Mouse (Mus musculus) liver, embryonic 15.5 days (tissue): Measurements from ENCODE around the gene Zfand4. TPM values are rescaled to one million over a fixed set of nuclear protein-coding genes. Genes with fewer than 3 reads are reported as not detected.
A peak's percentile ranks its signal among the peaks of the same experiment; 100 is the strongest.
"Not testable (repeated sequence)": the region's sequence is repeated elsewhere in the genome, so short reads cannot be mapped to it uniquely, and the experiment has no call there.

Experiments used
- ATAC-seq: fragments of 200-750 bp; cut with Nextera tagmentation; 2 replicates; pipeline ENCODE4 v1.8.0; 2017; ENCODE audit warnings: moderate number of reproducible peaks, mild to moderate bottlenecking, moderate library complexity; ENCODE audit not compliant: insufficient read depth
- H3K27ac ChIP-seq: fragments of 300-500 bp; sonication (generic); replicated peaks from 2 replicates; pipeline ENCODE4 v1.5.1; 2015; ENCODE audit warnings: mild to moderate bottlenecking, inconsistent platforms
- H3K27me3 ChIP-seq: fragments of 300-500 bp; sonication (generic); 2 replicates; pipeline ENCODE4 v1.6.1; 2015; ENCODE audit warnings: mild to moderate bottlenecking, inconsistent platforms
- H3K36me3 ChIP-seq: fragments of 300-500 bp; sonication (generic); replicated peaks from 2 replicates; pipeline ENCODE4 v1.6.1; 2015; ENCODE audit warnings: moderate library complexity, mild to moderate bottlenecking, inconsistent platforms
- H3K4me1 ChIP-seq: fragments of 300-500 bp; sonication (generic); replicated peaks from 2 replicates; pipeline ENCODE4 v1.6.1; 2015; ENCODE audit warnings: inconsistent platforms
- H3K4me2 ChIP-seq: fragments of 300-500 bp; sonication (generic); 2 replicates; pipeline ENCODE4 v1.6.1; 2015; ENCODE audit warnings: moderate library complexity, mild to moderate bottlenecking, inconsistent platforms
- H3K4me3 ChIP-seq: fragments of 300-500 bp; sonication (generic); replicated peaks from 2 replicates; pipeline ENCODE4 v1.5.1; 2015; ENCODE audit warnings: mild to moderate bottlenecking, inconsistent platforms
- H3K9ac ChIP-seq: fragments of 300-500 bp; sonication (generic); 2 replicates; pipeline ENCODE4 v1.6.1; 2015; ENCODE audit warnings: moderate library complexity, mild to moderate bottlenecking, inconsistent platforms
- H3K9me3 ChIP-seq: fragments of 300-500 bp; sonication (generic); replicated peaks from 2 replicates; pipeline ENCODE4 v1.6.1; 2016; ENCODE audit warnings: inconsistent platforms
- WGBS: fragments of 180-500 bp; shearing (Covaris S2); methylation state at CpG from one replicate; pipeline ENCODE4 v1.1.7; 2015; ENCODE audit warnings: mixed read lengths; ENCODE audit not compliant: insufficient replicate concordance; 5-methylcytosine and 5-hydroxymethylcytosine counted together
- polyA plus RNA-seq: library from polyadenylated mRNA; unstranded; fragments of >200 nt; fragmentation: Nextera tagmentation; extraction: Ambion mirVana; gene quantifications from 2 replicates; pipeline ENCODE4 v1.2.1, GENCODE M21; 2015

Zfand4 gene
- 4.6 and 4.8 TPM in 2 replicates for polyA plus RNA-seq

- peak within 1 kb of the TSS; percentile 77 for H3K4me3 ChIP-seq
- H3K27me3 ChIP-seq, result no peaks in the 10 kb centered on the region
- WGBS, result under 1% methylated on average over 67 of the region's 67 CpGs
- no peaks in the 10 kb centered on the region for H3K9me3 ChIP-seq
- peak within 1 kb of the TSS; percentile 75 for H3K27ac ChIP-seq
- H3K4me1 ChIP-seq, result peaks cover 34% of the 10 kb centered on the region
- peak within 1 kb of the TSS; percentile 83 for H3K9ac ChIP-seq
- H3K36me3 ChIP-seq, result 0 out of 2 replicates have a peak, but pooled peaks cover 5% of the 10 kb centered on the region
- peak; percentile 96 for ATAC-seq
- H3K4me2 ChIP-seq, result peak within 1 kb of the TSS; percentile 90
Observed at GRCm38 (mm10) chr6:116264018-116264651, at the start of gene Zfand4. Gene Zfand4, plus strand, starts transcription at chr6:116264222.

GRCm38 (mm10) chr6:116227767-116228166 is 36.3 kb upstream of the Zfand4 start:
- ATAC-seq, result no peak
- Histone ChIP-seq H3K9ac (no peak overlapping the region), H3K27ac (peak overlapping the region; percentile 57; the same call in 1 of the 2 replicates), H3K27me3 (no peaks in the 10 kb centered on the region), H3K4me1 (peaks cover 13% of the 10 kb centered on the region), H3K36me3 (peaks cover 56% of the 10 kb centered on the region), H3K9me3 (no peaks in the 10 kb centered on the region), H3K4me3 (no peak overlapping the region), H3K4me2 (no peak overlapping the region)
- 50% methylated on average over 11 of the region's 11 CpGs for WGBS

- no peaks in the 10 kb centered on the region for H3K27me3 ChIP-seq
- H3K9me3 ChIP-seq, result no peaks in the 10 kb centered on the region
- peaks cover 13% of the 10 kb centered on the region for H3K4me1 ChIP-seq
- peaks cover 58% of the 10 kb centered on the region for H3K36me3 ChIP-seq
- ATAC-seq, result peak; percentile 63
- H3K4me3 ChIP-seq, result no peak overlapping the region
- no peak overlapping the region for H3K9ac ChIP-seq
- H3K4me2 ChIP-seq, result peak overlapping the region; percentile 27
- 45% methylated on average over 12 of the region's 12 CpGs for WGBS
- H3K27ac ChIP-seq, result peak overlapping the region; percentile 7; the same call in 1 of the 2 replicates
Observed at GRCm38 (mm10) chr6:116228785-116229525, 35.1 kb upstream of the Zfand4 start.

- not testable (repeated sequence) for H3K9ac ChIP-seq, H3K27me3 ChIP-seq, H3K4me2 ChIP-seq, H3K9me3 ChIP-seq, H3K4me1 ChIP-seq, ATAC-seq, H3K27ac ChIP-seq, H3K4me3 ChIP-seq
- H3K36me3 ChIP-seq, result peaks cover 54% of the 10 kb centered on the region
- WGBS, result 64% methylated on average over 2 of the region's 2 CpGs
Observed at GRCm38 (mm10) chr6:116234821-116235220, 29.2 kb upstream of the Zfand4 start.

- no peak for ATAC-seq
- H3K9ac ChIP-seq, result no peak overlapping the region
- 72% methylated on average over 5 of the region's 5 CpGs for whole genome bisulfite sequencing
- H3K4me2 ChIP-seq, result no peak overlapping the region
- H3K27me3 ChIP-seq, result no peaks in the 10 kb centered on the region
- no peak overlapping the region for H3K27ac ChIP-seq
- H3K4me1 ChIP-seq, result no peaks in the 10 kb centered on the region
- H3K4me3 ChIP-seq, result no peak overlapping the region
- peaks cover 58% of the 10 kb centered on the region for H3K36me3 ChIP-seq
- no peaks in the 10 kb centered on the region for H3K9me3 ChIP-seq
Observed at GRCm38 (mm10) chr6:116235336-116235735, 28.7 kb upstream of the Zfand4 start.

GRCm38 (mm10) chr6:116238083-116238482 is 25.9 kb upstream of the Zfand4 start:
- H3K27ac ChIP-seq, result no peak overlapping the region
- no peaks in the 10 kb centered on the region for H3K27me3 ChIP-seq
- no peaks in the 10 kb centered on the region for H3K9me3 ChIP-seq
- no peaks in the 10 kb centered on the region for H3K4me1 ChIP-seq
- H3K4me3 ChIP-seq, result no peak overlapping the region
- H3K4me2 ChIP-seq, result no peak overlapping the region
- H3K9ac ChIP-seq, result no peak overlapping the region
- 65% methylated on average over 5 of the region's 5 CpGs for WGBS
- H3K36me3 ChIP-seq, result peaks cover 54% of the 10 kb centered on the region
- ATAC-seq, result no peak

- Histone ChIP-seq H3K4me2 (no peak overlapping the region), H3K36me3 (peaks cover 61% of the 10 kb centered on the region), H3K9me3 (no peaks in the 10 kb centered on the region), H3K27ac (no peak overlapping the region), H3K27me3 (no peaks in the 10 kb centered on the region), H3K4me1 (no peaks in the 10 kb centered on the region), H3K4me3 (no peak overlapping the region), H3K9ac (no peak overlapping the region)
- WGBS, result 61% methylated on average over 2 of the region's 2 CpGs
- ATAC-seq, result no peak
Observed at GRCm38 (mm10) chr6:116240371-116240770, 23.7 kb upstream of the Zfand4 start.

GRCm38 (mm10) chr6:116259649-116260048 is 4.4 kb upstream of the Zfand4 start:
- Histone ChIP-seq H3K4me3 (no peak overlapping the region), H3K4me2 (no peak overlapping the region), H3K27me3 (no peaks in the 10 kb centered on the region), H3K27ac (0 out of 2 replicates have a peak overlapping the region, but pooled peaks have one; percentile 38), H3K4me1 (peaks cover 11% of the 10 kb centered on the region), H3K36me3 (peaks cover 27% of the 10 kb centered on the region), H3K9ac (no peak overlapping the region), H3K9me3 (no peaks in the 10 kb centered on the region)
- no peak for ATAC-seq
- 85% methylated on average over 4 of the region's 4 CpGs for WGBS

GRCm38 (mm10) chr6:116260481-116260880 is 3.5 kb upstream of the Zfand4 start:
- Histone ChIP-seq H3K36me3 (peaks cover 18% of the 10 kb centered on the region; the same call in 1 of the 2 replicates), H3K9ac (no peak overlapping the region), H3K4me2 (no peak overlapping the region), H3K4me1 (peaks cover 19% of the 10 kb centered on the region), H3K27me3 (no peaks in the 10 kb centered on the region), H3K4me3 (no peak overlapping the region), H3K27ac (0 out of 2 replicates have a peak overlapping the region, but pooled peaks have one; percentile 38), H3K9me3 (no peaks in the 10 kb centered on the region)
- WGBS, result 74% methylated on average over 5 of the region's 5 CpGs
- no peak for ATAC-seq

- ATAC-seq, result no peak
- no peaks in the 10 kb centered on the region for H3K27me3 ChIP-seq
- 0 out of 2 replicates have a peak, but pooled peaks cover 12% of the 10 kb centered on the region for H3K36me3 ChIP-seq
- H3K9ac ChIP-seq, result no peak overlapping the region
- H3K4me3 ChIP-seq, result no peak overlapping the region
- WGBS, result 70% methylated on average over 1 of the region's 1 CpGs
- H3K4me2 ChIP-seq, result no peak overlapping the region
- H3K9me3 ChIP-seq, result no peaks in the 10 kb centered on the region
- peaks cover 34% of the 10 kb centered on the region for H3K4me1 ChIP-seq
- H3K27ac ChIP-seq, result no peak overlapping the region
Observed at GRCm38 (mm10) chr6:116262824-116263223, 1.2 kb upstream of the Zfand4 start.

- WGBS, result 62% methylated on average over 11 of the region's 11 CpGs
- peaks cover 34% of the 10 kb centered on the region for H3K4me1 ChIP-seq
- no peak overlapping the region for H3K9ac ChIP-seq
- H3K27me3 ChIP-seq, result no peaks in the 10 kb centered on the region
- peak overlapping the region; percentile 90 for H3K4me2 ChIP-seq
- peak overlapping the region; percentile 75; the same call in 1 of the 2 replicates for H3K27ac ChIP-seq
- H3K36me3 ChIP-seq, result 0 out of 2 replicates have a peak, but pooled peaks cover 3% of the 10 kb centered on the region
- peak overlapping the region; percentile 77 for H3K4me3 ChIP-seq
- ATAC-seq, result no peak
- H3K9me3 ChIP-seq, result no peaks in the 10 kb centered on the region
Observed at GRCm38 (mm10) chr6:116264836-116265235, 814 bp downstream of the Zfand4 start.
